Mouse (Mus musculus): ENCODE measurements at regions not wholly inside any gene's neighbourhood (a gene's known extent, or its start where the extent isn't known, plus 50 kb on each side); places are given as distances from the start of the nearest gene placed in this dataset.

- DNase-seq (ENCODE audit: low spot score) = no peak
These were observed 57.8 kb upstream of the Zfand5 start for GRCm38 (mm10) chr19:21214253-21214652.

DNA sequence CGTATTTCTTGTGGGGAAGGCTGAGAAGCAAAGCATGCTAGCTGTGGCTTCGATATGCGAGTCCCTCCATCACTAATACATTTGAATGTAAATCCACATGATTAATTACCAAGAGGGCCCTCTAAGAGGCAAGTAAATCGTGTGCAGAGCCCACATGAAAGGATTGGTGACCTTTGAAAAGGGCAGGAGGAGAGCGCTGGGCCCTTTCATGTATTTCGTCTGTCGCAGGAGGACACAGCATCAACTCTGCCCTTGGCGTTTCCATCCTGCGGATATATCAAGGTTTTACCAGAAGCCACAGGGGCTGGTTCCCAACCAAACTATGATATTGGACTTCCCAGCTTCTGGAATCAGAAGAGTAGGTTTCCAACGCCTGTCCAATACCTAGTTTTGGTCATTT is 78.6 kb upstream of the Zfand5 start:
- no peak for DNase-seq (ENCODE audit: low spot score)

DNA sequence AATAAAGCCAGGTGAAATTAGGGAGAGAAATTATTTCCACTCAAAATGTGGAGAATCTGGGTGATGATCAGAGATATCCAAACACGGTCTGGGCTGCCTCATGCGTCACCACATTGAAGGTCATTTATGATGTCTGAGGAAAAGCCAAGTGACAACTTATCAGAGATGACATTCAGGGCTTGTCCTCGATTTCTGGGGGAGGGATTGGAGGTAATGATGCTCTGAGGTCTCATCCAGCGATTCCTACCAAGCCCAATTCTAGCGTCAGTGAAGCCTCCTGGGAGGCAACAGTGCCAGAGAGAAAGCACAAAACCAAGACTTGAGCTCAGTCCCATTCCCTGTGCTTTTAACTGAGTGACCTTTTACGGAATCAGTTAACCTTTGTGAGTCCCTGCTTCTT is 79.5 kb upstream of the Zfand5 start:
- no peak for DNase-seq (ENCODE audit: low spot score)

GRCm38 (mm10) chr19:21189216-21189615 is 82.9 kb upstream of the Zfand5 start:
- no peak for DNase-seq (ENCODE audit: low spot score)

- DNase-seq (ENCODE audit: low spot score) = no peak
These were observed 85.4 kb upstream of the Zfand5 start for GRCm38 (mm10) chr19:21186656-21187055.

- DNase-seq (ENCODE audit: low spot score) = no peak
These were observed 86.1 kb upstream of the Zfand5 start for GRCm38 (mm10) chr19:21186016-21186415.

- DNase-seq (ENCODE audit: low spot score) = no peak
These were observed 89.0 kb upstream of the Zfand5 start for GRCm38 (mm10) chr19:21183028-21183427.

- no peak for DNase-seq (ENCODE audit: low spot score)
These were observed 92.2 kb upstream of the Zfand5 start for GRCm38 (mm10) chr19:21179886-21180285.

DNA sequence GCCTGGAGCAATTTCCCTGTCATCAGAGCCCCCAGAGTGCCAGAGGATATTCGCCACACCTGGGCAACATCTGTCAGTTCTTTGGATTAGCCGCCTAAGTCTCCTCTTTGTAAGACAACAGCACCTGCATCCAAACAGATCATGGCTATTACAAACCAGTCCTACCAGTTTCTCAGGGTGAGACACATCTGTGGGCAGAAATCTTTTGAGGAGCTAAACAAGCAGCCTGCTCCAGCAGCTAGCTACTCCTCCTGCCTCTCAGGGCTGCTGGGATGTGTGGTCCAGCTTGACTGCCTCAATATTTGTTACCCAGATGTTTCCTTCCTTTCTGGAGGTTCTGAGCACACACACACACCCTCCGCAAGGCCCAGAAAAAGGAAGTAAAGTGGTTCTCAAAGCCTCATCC is 96.6 kb upstream of the Zfand5 start:
- no peak for DNase-seq (ENCODE audit: low spot score)

GRCm38 (mm10) chr19:21174636-21175035 is 97.4 kb upstream of the Zfand5 start:
- no peak for DNase-seq (ENCODE audit: low spot score)

- no peak for DNase-seq (ENCODE audit: low spot score)
These were observed 98.1 kb upstream of the Zfand5 start for GRCm38 (mm10) chr19:21173896-21174483.

GRCm38 (mm10) chr19:21171191-21171590 is 100.9 kb upstream of the Zfand5 start:
- DNase-seq (ENCODE audit: low spot score) = no peak

- DNase-seq (ENCODE audit: low spot score) = no peak
These were observed 101.3 kb upstream of the Zfand5 start for GRCm38 (mm10) chr19:21170785-21171184.

- no peak for DNase-seq (ENCODE audit: low spot score)
These were observed 105.1 kb upstream of the Zfand5 start for GRCm38 (mm10) chr19:21166939-21167338.

DNA sequence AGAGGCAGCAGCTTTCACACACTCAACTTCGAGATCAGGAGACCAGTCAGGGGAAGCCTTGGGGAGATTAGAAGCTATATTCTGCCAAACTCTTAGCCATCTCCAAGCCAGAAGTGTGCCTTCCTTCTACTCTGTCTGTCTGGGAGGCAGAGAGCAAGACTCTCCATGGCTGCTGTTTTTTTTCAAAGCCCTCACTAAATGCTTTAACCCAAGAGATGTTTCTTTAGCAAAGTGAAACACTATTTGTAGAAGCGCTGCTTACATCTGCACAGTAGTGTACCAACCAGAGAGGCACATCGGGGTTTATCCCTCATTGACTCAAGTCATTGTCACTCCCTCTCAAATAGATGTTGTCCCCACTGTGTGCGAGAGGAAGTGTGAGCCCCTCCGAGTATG is 105.6 kb upstream of the Zfand5 start:
- no peak for DNase-seq (ENCODE audit: low spot score)

- DNase-seq (ENCODE audit: low spot score) = no peak
These were observed 106.2 kb upstream of the Zfand5 start for GRCm38 (mm10) chr19:21165763-21166464.

GRCm38 (mm10) chr19:21163978-21164377 is 108.1 kb upstream of the Zfand5 start:
- no peak for DNase-seq (ENCODE audit: low spot score)

DNA sequence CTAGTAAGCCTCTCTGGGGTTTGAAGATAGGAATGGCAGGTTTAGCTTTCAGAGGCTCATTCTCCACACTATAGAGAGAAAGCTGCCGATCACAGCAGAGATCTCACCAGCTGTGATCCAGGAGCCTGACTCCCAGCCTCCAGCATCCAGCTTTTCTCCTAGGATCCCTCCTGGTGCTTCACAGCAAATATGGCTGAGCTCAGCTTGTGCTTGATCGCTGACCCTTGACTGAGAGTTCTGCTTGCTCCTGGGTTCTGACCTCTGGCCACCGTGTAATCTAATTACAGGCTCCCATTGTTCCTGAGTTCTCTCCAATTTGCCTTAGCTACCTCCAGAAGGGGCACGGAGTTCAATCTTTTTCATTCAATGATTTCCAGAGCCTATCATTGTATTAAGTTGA is 111.1 kb upstream of the Zfand5 start:
- no peak for DNase-seq (ENCODE audit: low spot score)

DNA sequence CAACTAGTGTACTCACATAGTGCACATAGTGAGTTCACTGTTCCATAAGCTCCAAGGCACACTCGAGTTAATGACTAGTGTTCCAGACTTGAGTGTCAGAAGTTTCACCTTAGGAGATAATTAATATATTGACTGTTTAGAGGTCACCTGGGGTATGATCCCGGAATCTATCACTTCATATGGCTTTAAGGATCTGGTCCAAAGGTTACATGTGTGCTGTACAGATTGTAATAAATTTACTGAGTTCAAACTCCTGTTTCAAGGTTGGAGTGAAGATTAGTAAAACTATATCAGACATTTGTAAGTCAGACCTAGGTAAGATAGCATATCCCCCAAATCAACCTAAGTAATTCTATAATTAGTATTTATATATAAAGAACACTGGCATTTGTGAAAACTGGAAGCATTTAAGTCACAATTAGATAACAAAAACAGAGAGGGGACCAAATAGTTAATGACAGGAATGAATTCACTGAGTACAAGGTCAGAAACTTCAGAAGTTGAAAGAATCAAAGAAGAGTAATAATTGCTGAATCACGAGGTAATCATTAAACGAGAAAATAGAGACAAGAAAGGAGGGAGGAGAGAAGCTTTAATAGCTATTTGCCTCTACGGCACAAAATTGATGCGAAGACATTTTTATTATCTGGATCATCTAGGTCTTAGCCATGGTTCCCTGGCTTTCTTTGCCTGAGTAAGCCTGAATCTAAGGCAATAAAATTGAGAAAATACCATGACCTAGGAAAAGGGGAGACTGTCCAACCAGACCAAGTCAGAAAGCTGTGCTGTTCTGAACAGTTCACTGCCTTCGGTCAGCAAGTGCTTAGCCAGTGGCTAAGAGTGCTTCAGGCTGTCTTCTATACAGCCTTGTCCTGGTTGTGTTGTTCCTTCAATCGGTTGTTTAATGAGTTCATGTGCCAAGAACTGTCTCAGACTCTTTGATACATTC is 112.6 kb upstream of the Zfand5 start:
- DNase-seq (ENCODE audit: low spot score) = no peak

DNA sequence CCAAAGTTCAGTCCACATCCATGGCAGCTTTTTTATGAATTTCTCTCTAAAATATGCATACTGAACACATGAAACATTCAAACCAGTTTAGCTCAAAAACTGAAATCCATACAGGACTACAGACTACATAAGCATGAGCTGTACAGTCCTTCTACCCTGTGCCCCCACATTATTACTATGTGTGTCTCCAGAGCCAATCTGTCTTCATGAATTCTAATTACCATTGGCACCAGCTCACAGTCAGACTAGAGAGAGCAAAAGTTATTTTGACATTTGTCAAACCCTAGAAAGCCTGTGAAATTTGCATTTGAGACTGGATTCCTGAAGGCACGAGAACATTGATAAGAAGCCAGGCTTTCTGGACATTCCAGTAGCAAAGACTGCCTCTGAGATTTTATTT is 117.9 kb upstream of the Zfand5 start:
- DNase-seq (ENCODE audit: low spot score) = no peak

- no peak for DNase-seq (ENCODE audit: low spot score)
These were observed 120.1 kb upstream of the Zfand5 start for GRCm38 (mm10) chr19:21152027-21152426.

DNA sequence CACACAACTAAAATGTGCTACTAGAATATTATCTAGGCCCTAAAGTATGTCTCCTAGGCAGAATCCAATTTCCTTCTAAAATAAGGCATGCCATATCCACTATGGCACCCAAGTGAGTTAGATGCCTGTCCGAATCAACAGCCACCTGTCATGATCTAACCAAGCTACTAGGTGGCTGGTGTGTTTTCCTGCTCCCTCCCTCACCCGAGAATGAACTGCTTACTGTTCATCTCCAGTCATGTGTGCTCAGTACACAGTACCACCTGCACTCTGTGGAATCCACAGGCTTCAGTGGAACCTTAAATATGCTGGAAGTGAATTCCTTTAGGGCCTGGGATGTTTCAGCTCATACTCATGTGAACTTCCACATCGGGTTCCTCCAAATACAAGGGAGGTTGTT is 121.2 kb upstream of the Zfand5 start:
- DNase-seq (ENCODE audit: low spot score) = no peak

DNA sequence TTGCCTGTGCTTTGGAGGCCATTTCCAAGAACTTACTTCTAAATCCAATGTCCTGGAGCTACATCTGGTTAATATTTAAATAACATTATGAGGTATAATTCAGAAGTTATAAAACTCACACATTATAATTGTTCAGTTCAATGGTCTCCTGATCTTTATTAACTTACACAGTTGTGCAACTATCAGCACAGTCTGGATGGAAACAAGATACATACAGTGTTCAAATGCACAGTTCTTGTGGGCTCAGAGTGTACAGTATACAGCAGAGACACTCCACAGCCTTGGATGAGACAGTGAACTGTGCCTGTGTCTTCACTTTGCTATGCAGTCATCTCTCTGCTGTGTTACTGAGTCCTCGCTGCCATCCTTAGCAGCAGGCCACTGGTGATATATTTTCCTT is 121.8 kb upstream of the Zfand5 start:
- DNase-seq (ENCODE audit: low spot score) = no peak

Measured in ovary, postnatal 36 days (tissue).